Mouse (Mus musculus) erythroblast, embryonic 14.5 days (primary cell): Measurements from ENCODE around the gene Adamts16.

Experiments
- GATA1 ChIP-seq: IDR thresholded peaks from 2 replicates; pipeline ENCODE4 v1.6.1; 2012; ENCODE audit warnings: low read length, inconsistent platforms, mixed read lengths
- TAL1 ChIP-seq: IDR thresholded peaks from 3 replicates; pipeline ENCODE4 v1.6.1; 2012; ENCODE audit warnings: low read length, inconsistent platforms, mixed read lengths

DNA sequence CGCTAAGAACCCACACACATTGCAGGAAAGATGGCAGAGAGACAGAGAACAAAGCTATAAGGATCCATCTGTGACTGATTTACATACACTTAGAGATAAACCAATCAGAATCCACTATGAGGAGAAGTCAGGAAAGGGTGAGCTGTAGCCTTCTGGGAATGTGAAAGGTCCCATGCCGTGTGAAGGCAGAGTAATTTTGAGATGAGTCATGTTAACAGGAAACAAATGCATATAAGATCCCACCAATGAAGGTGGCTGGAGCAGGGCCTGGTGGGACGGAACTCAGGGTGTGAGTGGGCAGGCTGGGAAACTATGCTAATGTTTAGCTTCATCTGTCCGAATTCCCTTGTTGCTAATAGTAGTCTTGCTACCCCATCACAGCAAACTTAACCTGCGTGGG is 128.3 kb downstream of the Adamts16 start:
- no peak for TF ChIP-seq GATA1
- TF ChIP-seq TAL1 = no peak
